Mouse (Mus musculus): ENCODE measurements around the gene Hadh. TPM values are rescaled to one million over a fixed set of nuclear protein-coding genes. Genes with fewer than 3 reads are reported as not detected.

The Hadh gene
- polyA plus RNA-seq, 1 experiment from 2014 or later: 123 TPM

DNA sequence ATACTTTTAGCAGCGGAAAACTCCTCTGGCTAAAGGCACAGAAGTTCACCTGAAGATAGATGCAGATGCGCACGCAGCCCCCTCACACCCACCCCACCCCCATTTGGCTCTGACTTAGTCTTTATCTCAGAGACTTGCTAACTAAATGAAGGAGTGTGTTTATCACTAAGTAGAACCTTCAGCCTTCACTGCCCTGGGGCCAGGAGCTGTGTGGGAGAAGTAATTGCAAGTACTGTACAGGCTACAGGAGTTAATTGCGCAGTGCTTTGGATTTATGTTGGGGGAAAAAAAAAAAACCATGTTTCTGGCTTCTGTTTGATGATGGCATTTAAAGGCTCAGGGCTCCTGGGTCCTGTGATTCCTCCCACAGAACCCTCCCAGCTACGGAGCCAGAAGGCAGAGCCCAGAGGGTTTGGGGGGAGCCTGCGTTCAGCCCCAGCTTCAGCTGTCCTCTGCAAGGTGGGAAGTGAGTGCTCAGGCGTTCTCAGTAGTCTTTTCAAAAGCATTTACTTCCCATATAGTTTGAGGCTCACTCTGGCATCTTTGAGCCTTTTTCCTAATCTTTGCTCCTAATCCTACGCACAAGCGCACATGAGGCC lies 57.7 kb downstream of the Hadh start:
- Histone ChIP-seq H3K27ac (ENCODE audit: low read length) (no peak overlapping the region), H3K4me2 (ENCODE audit: low read depth, low read length) (no peak overlapping the region)
- ATAC-seq (ENCODE audit: low read depth): no peak

DNA sequence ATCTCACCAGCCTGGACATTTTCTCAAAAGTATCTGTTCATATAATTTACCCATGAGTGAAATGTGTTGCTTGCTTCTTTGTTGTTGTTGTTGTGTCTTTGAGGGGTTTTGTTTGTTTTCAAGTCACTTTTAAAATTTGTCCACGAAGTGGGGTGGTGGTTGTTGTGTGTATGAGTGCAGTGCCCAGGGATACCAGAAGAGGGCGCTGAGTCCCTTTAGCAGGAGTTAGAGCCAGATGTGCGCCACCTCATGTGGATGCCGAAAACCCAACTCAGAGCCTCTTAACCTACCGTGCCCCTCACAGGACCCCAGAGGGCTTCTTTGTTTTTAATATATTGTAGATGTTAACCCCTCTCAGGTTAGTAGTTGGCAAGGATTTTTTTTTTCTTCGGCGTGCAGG lies 59.7 kb downstream of the Hadh start:
- H3K4me3 ChIP-seq (ENCODE audit: low read length): no peak overlapping the region
- no peak overlapping the region for H3K9ac ChIP-seq (ENCODE audit: low read length)
- no peak for ATAC-seq (ENCODE audit: low read depth)
- 80% methylated on average over 7 of the region's 7 CpGs for WGBS
- H3K9me3 ChIP-seq (ENCODE audit: control insufficient read depth, low read length): no peaks in the 10 kb centered on the region
- H3K4me1 ChIP-seq (replicated peaks; ENCODE audit: control insufficient read depth, insufficient read depth, low read length): no peaks in the 10 kb centered on the region
- no peaks in the 10 kb centered on the region for H3K36me3 ChIP-seq (ENCODE audit: control insufficient read depth, insufficient read depth, low read length)
- H3K4me2 ChIP-seq (ENCODE audit: low read depth, low read length): no peak overlapping the region
- no peaks in the 10 kb centered on the region for H3K27me3 ChIP-seq (ENCODE audit: control insufficient read depth, insufficient read depth, low read depth, low read length)
- H3K27ac ChIP-seq (ENCODE audit: low read length): no peak overlapping the region

More for the DNA sequence above, 57.7 kb downstream of the Hadh start:
- Histone ChIP-seq H3K9me3 (ENCODE audit: control insufficient read depth, low read length) (no peaks in the 10 kb centered on the region), H3K4me1 (replicated peaks; ENCODE audit: control insufficient read depth, insufficient read depth, low read length) (no peaks in the 10 kb centered on the region), H3K4me3 (ENCODE audit: low read length) (no peak overlapping the region), H3K36me3 (ENCODE audit: control insufficient read depth, insufficient read depth, low read length) (no peaks in the 10 kb centered on the region), H3K27me3 (ENCODE audit: control insufficient read depth, insufficient read depth, low read depth, low read length) (no peaks in the 10 kb centered on the region), H3K9ac (ENCODE audit: low read length) (no peak overlapping the region)
- 83% methylated on average over 9 of the region's 9 CpGs for WGBS

DNA sequence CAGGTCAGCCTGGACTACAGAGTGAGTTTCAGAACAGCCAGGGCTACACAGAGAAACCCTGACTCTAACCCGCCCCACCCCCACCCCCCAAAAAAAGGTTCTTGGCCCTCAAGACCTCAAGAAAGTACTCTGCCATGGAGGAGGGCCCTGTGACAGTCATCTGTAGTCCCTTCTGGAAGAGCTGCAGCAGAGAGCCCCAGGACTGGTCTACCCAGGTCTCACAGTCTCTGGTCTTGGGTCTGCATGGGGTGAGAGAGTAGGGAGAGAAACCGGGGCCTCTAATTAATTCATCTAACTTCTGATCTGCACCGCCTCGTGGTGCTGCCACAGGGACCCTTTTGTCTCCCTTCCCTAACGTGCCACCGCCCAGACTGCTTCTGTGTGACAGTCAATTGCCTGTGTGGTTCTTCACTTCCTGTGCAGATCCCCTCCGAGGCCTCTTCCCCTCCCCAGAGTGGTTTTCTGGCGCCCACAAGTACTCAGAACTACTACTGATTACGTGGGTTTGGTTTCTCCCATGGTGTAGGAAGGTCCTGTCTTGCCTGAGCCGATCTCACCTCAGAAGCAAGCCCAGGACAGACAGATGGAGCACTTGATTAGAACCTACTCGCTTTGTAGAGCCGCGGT lies 63.5 kb downstream of the Hadh start:
- no peak; the same call in 1 of the 2 replicates for ATAC-seq (ENCODE audit: low read depth)

DNA sequence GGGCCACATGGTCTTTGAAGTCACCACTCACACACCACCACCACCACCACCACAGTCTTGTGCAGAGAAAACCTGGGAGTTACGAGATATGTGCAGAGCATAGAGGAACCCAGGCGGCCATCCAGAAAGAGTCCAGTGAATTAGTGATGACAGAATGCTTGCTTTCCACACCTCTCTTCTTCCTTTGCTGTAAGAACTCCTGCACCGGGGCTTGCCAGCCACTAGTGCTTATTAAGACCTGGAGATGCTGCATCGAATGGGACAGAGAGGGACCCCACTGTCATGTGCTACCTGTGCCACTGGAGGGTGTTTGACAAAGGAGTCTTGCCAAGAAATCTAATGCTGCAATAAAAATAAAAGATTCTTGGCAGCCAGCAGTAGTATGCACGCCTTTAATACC lies 64.1 kb downstream of the Hadh start:
- Histone ChIP-seq H3K4me1 (replicated peaks; ENCODE audit: control insufficient read depth, insufficient read depth, low read length) (no peaks in the 10 kb centered on the region), H3K36me3 (ENCODE audit: control insufficient read depth, insufficient read depth, low read length) (0 out of 2 replicates have a peak, but pooled peaks cover 3% of the 10 kb centered on the region), H3K27ac (ENCODE audit: low read length) (no peak overlapping the region), H3K9ac (ENCODE audit: low read length) (no peak overlapping the region), H3K27me3 (ENCODE audit: control insufficient read depth, insufficient read depth, low read depth, low read length) (no peaks in the 10 kb centered on the region), H3K9me3 (ENCODE audit: control insufficient read depth, low read length) (no peaks in the 10 kb centered on the region), H3K4me3 (ENCODE audit: low read length) (no peak overlapping the region), H3K4me2 (ENCODE audit: low read depth, low read length) (no peak overlapping the region)
- no peak; the same call in 1 of the 2 replicates for ATAC-seq (ENCODE audit: low read depth)
- WGBS: 77% methylated on average over 5 of the region's 5 CpGs

More for the DNA sequence above, 63.5 kb downstream of the Hadh start:
- Histone ChIP-seq H3K27me3 (ENCODE audit: control insufficient read depth, insufficient read depth, low read depth, low read length) (no peaks in the 10 kb centered on the region), H3K36me3 (ENCODE audit: control insufficient read depth, insufficient read depth, low read length) (0 out of 2 replicates have a peak, but pooled peaks cover 3% of the 10 kb centered on the region), H3K4me3 (ENCODE audit: low read length) (no peak overlapping the region), H3K9me3 (ENCODE audit: control insufficient read depth, low read length) (no peaks in the 10 kb centered on the region), H3K9ac (ENCODE audit: low read length) (no peak overlapping the region), H3K27ac (ENCODE audit: low read length) (no peak overlapping the region), H3K4me1 (replicated peaks; ENCODE audit: control insufficient read depth, insufficient read depth, low read length) (no peaks in the 10 kb centered on the region), H3K4me2 (ENCODE audit: low read depth, low read length) (no peak overlapping the region)
- 74% methylated on average over 13 of the region's 13 CpGs for WGBS

DNA sequence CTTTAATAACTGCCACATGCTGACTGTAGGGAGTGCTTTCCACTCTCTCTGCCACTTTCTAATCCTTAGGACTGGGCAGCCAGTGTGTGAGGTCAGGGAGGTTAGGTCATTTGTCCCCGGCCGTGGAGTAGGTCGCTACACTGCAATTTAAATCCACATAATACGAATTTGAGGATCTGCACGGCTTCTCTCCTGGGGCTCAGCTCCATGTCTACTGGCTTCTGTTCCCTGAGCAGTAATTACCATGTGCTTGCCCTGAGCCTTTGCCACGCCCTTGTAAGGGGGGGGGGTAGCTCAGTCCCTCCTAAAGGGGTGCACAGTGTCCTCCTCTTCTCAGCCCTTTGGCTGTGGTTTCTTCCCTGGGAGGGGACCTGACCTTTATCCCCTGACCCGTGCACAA lies 69.6 kb downstream of the Hadh start:
- H3K27ac ChIP-seq (ENCODE audit: low read length): no peak overlapping the region
- H3K4me3 ChIP-seq (ENCODE audit: low read length): no peak overlapping the region
- H3K9me3 ChIP-seq (ENCODE audit: control insufficient read depth, low read length): no peaks in the 10 kb centered on the region
- no peak overlapping the region for H3K9ac ChIP-seq (ENCODE audit: low read length)
- H3K27me3 ChIP-seq (ENCODE audit: control insufficient read depth, insufficient read depth, low read depth, low read length): no peaks in the 10 kb centered on the region
- no peak overlapping the region for H3K4me2 ChIP-seq (ENCODE audit: low read depth, low read length)
- H3K4me1 ChIP-seq (replicated peaks; ENCODE audit: control insufficient read depth, insufficient read depth, low read length): no peaks in the 10 kb centered on the region
- ATAC-seq (ENCODE audit: low read depth): peak; percentile 38; the same call in 1 of the 2 replicates
- H3K36me3 ChIP-seq (ENCODE audit: control insufficient read depth, insufficient read depth, low read length): 0 out of 2 replicates have a peak, but pooled peaks cover 3% of the 10 kb centered on the region
- 61% methylated on average over 7 of the region's 7 CpGs for WGBS

DNA sequence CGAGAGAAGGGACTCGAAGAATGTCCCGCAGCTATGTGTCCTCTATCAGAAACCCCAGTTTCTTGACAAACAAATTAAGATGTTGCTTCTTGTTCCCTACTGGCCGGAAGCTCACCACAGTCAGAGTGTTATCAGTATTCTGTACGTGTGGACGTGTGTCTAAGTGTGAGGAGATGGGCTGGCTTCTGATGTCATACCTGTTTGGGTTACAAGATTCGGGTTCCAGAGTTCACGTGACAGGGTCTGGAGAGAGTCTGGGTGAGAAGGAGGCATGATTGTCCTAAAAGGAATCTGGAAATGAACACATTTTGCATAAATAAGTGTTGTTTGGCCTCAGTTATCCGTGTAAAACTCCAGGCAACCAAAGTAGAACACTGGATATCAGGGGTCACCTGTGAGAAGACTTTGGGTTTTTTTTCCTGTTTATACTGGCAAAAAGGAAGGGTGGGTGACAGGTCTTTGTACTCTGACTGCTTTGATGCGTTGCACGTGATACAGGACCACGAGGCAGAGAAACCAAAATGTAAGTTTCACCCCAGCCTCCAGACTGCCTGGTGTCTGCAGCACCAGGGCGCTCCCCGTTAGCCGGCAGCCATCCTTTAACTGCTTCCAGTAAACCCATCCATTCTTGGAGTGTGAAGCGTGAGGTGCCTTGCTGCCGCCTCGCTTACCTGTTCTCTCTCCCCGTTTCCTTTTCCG lies 72.2 kb downstream of the Hadh start:
- H3K4me3 ChIP-seq (ENCODE audit: low read length): no peak overlapping the region
- ATAC-seq (ENCODE audit: low read depth): no peak
- no peak overlapping the region for H3K9ac ChIP-seq (ENCODE audit: low read length)
- H3K4me1 ChIP-seq (replicated peaks; ENCODE audit: control insufficient read depth, insufficient read depth, low read length): no peaks in the 10 kb centered on the region; the same call in 1 of the 2 replicates
- H3K4me2 ChIP-seq (ENCODE audit: low read depth, low read length): no peak overlapping the region
- no peaks in the 10 kb centered on the region for H3K27me3 ChIP-seq (ENCODE audit: control insufficient read depth, insufficient read depth, low read depth, low read length)
- H3K36me3 ChIP-seq (ENCODE audit: control insufficient read depth, insufficient read depth, low read length): 0 out of 2 replicates have a peak, but pooled peaks cover 1% of the 10 kb centered on the region
- no peaks in the 10 kb centered on the region for H3K9me3 ChIP-seq (ENCODE audit: control insufficient read depth, low read length)
- 66% methylated on average over 20 of the region's 20 CpGs for WGBS
- H3K27ac ChIP-seq (ENCODE audit: low read length): no peak overlapping the region

DNA sequence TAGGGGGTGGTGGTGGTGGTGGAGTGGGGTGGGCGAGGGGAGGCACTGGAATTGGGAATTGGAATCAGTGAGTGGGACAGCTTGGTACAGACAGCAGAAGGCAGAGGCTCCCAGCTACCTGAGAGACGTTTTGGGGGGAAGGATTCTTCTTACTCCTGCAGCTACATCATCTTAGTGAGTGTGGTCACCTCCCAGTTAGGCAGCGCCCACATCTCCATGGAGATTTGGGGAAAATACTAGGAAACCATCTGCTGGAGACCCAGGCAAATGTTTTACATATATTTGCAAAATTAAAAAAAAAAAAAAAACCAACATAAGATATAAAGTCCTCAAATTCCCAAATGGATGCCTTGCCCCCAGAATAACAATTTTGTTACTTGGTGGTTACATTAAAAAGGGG lies 72.9 kb downstream of the Hadh start:
- Histone ChIP-seq H3K9ac (ENCODE audit: low read length) (no peak overlapping the region), H3K9me3 (ENCODE audit: control insufficient read depth, low read length) (no peaks in the 10 kb centered on the region), H3K4me3 (ENCODE audit: low read length) (no peak overlapping the region), H3K4me2 (ENCODE audit: low read depth, low read length) (no peak overlapping the region), H3K27ac (ENCODE audit: low read length) (no peak overlapping the region), H3K27me3 (ENCODE audit: control insufficient read depth, insufficient read depth, low read depth, low read length) (no peaks in the 10 kb centered on the region), H3K36me3 (ENCODE audit: control insufficient read depth, insufficient read depth, low read length) (peaks cover 2% of the 10 kb centered on the region; the same call in 1 of the 2 replicates), H3K4me1 (replicated peaks; ENCODE audit: control insufficient read depth, insufficient read depth, low read length) (no peaks in the 10 kb centered on the region; the same call in 1 of the 2 replicates)
- no peak for ATAC-seq (ENCODE audit: low read depth)
- WGBS: 74% methylated on average over 3 of the region's 3 CpGs

DNA sequence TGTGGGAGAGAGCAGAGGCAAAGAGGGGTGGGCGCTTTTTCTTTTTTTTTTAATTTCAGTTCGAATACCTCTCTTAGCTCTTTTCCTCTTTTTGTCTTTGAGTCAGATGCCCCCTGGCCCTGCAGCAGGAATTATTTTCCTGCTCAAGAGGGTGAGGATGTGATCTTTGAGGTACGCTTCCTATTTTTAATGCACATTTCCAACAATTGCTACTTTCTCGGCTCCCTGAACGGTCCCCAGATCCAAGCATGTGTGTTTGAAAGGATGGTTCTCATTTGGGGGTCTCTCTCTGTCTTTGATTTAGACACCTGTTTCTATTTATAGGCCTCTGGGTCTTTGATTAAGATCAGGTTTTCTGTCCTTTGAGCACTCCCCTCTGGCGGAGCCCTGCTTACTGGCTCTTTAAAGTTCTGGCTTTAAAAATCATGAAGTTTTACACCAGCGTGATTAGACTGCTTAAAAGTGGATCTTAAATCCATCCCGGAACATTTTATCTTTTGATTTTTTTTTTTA lies 75.3 kb downstream of the Hadh start:
- Histone ChIP-seq H3K27me3 (ENCODE audit: control insufficient read depth, insufficient read depth, low read depth, low read length) (no peaks in the 10 kb centered on the region), H3K4me1 (replicated peaks; ENCODE audit: control insufficient read depth, insufficient read depth, low read length) (no peaks in the 10 kb centered on the region; the same call in 1 of the 2 replicates), H3K4me3 (ENCODE audit: low read length) (no peak overlapping the region), H3K9me3 (ENCODE audit: control insufficient read depth, low read length) (no peaks in the 10 kb centered on the region), H3K4me2 (ENCODE audit: low read depth, low read length) (no peak overlapping the region), H3K27ac (ENCODE audit: low read length) (no peak overlapping the region), H3K36me3 (ENCODE audit: control insufficient read depth, insufficient read depth, low read length) (peaks cover 2% of the 10 kb centered on the region; the same call in 1 of the 2 replicates), H3K9ac (ENCODE audit: low read length) (no peak overlapping the region)
- no peak for ATAC-seq (ENCODE audit: low read depth)
- 71% methylated on average over 8 of the region's 8 CpGs for WGBS

DNA sequence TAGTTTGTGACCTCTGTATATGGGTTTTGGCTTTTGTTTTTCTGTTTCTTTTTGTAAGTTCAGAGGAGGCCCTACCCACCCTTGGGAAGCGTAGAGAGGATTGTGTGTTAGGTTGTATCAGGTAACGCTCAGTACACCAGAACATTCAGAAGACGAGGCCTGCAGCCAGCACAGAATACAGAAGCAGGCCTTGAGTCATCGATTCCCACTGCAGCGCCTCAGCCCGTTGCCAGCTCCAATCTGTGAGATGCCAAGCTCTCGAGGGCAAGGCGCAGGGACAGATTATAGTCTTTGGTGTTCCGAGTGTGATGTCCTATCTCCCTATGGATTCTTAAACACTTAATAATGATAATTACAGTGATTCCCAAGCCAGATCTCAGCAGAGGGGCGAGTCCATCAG lies 75.9 kb downstream of the Hadh start:
- no peaks in the 10 kb centered on the region for H3K9me3 ChIP-seq (ENCODE audit: control insufficient read depth, low read length)
- H3K4me2 ChIP-seq (ENCODE audit: low read depth, low read length): no peak overlapping the region
- WGBS: 69% methylated on average over 10 of the region's 10 CpGs
- H3K4me1 ChIP-seq (replicated peaks; ENCODE audit: control insufficient read depth, insufficient read depth, low read length): no peaks in the 10 kb centered on the region; the same call in 1 of the 2 replicates
- H3K4me3 ChIP-seq (ENCODE audit: low read length): no peak overlapping the region
- no peak overlapping the region for H3K27ac ChIP-seq (ENCODE audit: low read length)
- peaks cover 2% of the 10 kb centered on the region; the same call in 1 of the 2 replicates for H3K36me3 ChIP-seq (ENCODE audit: control insufficient read depth, insufficient read depth, low read length)
- no peaks in the 10 kb centered on the region for H3K27me3 ChIP-seq (ENCODE audit: control insufficient read depth, insufficient read depth, low read depth, low read length)
- no peak for ATAC-seq (ENCODE audit: low read depth)
- no peak overlapping the region for H3K9ac ChIP-seq (ENCODE audit: low read length)
